9 mouse cellular contexts compared by ENCODE assay signal in genomic region chr11:70649185-70649734, GRCm38 (mm10). TPM values are rescaled to one million over a fixed set of nuclear protein-coding genes. Genes with fewer than 3 reads are reported as not detected.
DNase-seq lines count a peak whose midpoint lies in the region; ATAC-seq lines count a peak whose summit lies in the region.
"Had no signal": no experiment of that assay in that cellular context is flagged by ENCODE, and none has a peak within 500 bp of the region (broad histone marks: within the 10 kb centered on the region; RNA-seq: fewer than 3 reads in every experiment).

No protein-coding gene starts in this region.

- H3K4me2 ChIP-seq in forebrain, embryonic 14.5 days (ENCODE audit: low read length): peak overlapping the region; percentile 99; the same call in 1 of the 2 replicates
- H3K4me2 ChIP-seq in liver, embryonic 16.5 days (ENCODE audit: low read depth, low read length): peak overlapping the region; percentile 79

- H3K27me3 ChIP-seq in forebrain, embryonic 14.5 days (replicated peaks; ENCODE audit: control insufficient read depth, insufficient read depth, low read length): no peaks in the 10 kb centered on the region
- H3K27me3 ChIP-seq in liver, embryonic 16.5 days (ENCODE audit: control insufficient read depth, insufficient read depth, low read depth, low read length): no peaks in the 10 kb centered on the region

- H3K27ac ChIP-seq in forebrain, embryonic 14.5 days (ENCODE audit: low read depth, low read length): no peak overlapping the region
- H3K27ac ChIP-seq in liver, embryonic 16.5 days (ENCODE audit: low read length): peak overlapping the region; percentile 99

- ATAC-seq in CD4-positive, CD25-positive, alpha-beta regulatory T cell, adult 4 months: no peak
- ATAC-seq in forebrain, embryonic 14.5 days: no peak
- ATAC-seq in liver, embryonic 16.5 days (ENCODE audit: low read depth): no peak

- H3K36me3 ChIP-seq in forebrain, embryonic 14.5 days (ENCODE audit: control insufficient read depth, insufficient read depth, low read length): peaks cover 61% of the 10 kb centered on the region
- peaks cover 48% of the 10 kb centered on the region for H3K36me3 ChIP-seq in liver, embryonic 16.5 days (ENCODE audit: control insufficient read depth, insufficient read depth)

- H3K9me3 ChIP-seq in forebrain, embryonic 14.5 days (replicated peaks; ENCODE audit: control insufficient read depth, low read length): no peaks in the 10 kb centered on the region
- no peaks in the 10 kb centered on the region for H3K9me3 ChIP-seq in liver, embryonic 16.5 days (replicated peaks; ENCODE audit: control insufficient read depth, low read length)

- no peak overlapping the region for H3K4me3 ChIP-seq in forebrain, embryonic 14.5 days (ENCODE audit: low read depth, low read length)
- H3K4me3 ChIP-seq in liver, embryonic 16.5 days (ENCODE audit: low read depth, low read length): peak overlapping the region; percentile 97

- peaks cover 30% of the 10 kb centered on the region for H3K4me1 ChIP-seq in forebrain, embryonic 14.5 days (ENCODE audit: control insufficient read depth, insufficient read depth, low read length)
- peaks cover 65% of the 10 kb centered on the region for H3K4me1 ChIP-seq in liver, embryonic 16.5 days (ENCODE audit: control insufficient read depth, low read depth, low read length)

- WGBS in forebrain, embryonic 14.5 days: 92% methylated on average over 8 of the region's 8 CpGs
- 70% methylated on average over 8 of the region's 8 CpGs for WGBS in liver, embryonic 16.5 days (ENCODE audit: insufficient replicate concordance)

- DNase-seq in CD4-positive, CD25-positive, alpha-beta regulatory T cell, adult 2 months (ENCODE audit: low read depth, low spot score): peak; percentile 23
- DNase-seq in layer of hippocampus, adult 8-10 months (ENCODE audit: low spot score in 2 of 2): peak; percentile 2 to 11
- no peak for DNase-seq in layer of hippocampus, adult 9-10 months (ENCODE audit: low spot score)
- DNase-seq in forebrain, embryonic 14.5 days (ENCODE audit: low spot score): no peak
- DNase-seq in urinary bladder, adult 18-20 months (ENCODE audit: low spot score in 2 of 2): no peak
- DNase-seq in cerebellum, adult 11 months: no peak
- DNase-seq: kidney, postnatal 10 days had no signal

- H3K9ac ChIP-seq in forebrain, embryonic 14.5 days (ENCODE audit: low read length): no peak overlapping the region
- H3K9ac ChIP-seq in liver, embryonic 16.5 days (ENCODE audit: low read depth, low read length): peak overlapping the region; percentile 96

RNA-seq across cellular contexts. Expression of gene Slc25a11, which starts 2.0 kb away (rescaled TPM):
- 100 to 1,000 TPM in 1 of 2 experiments, 10 to 100 TPM in 1; 84.0 to 102 TPM for polyA plus RNA-seq in CD4-positive, CD25-positive, alpha-beta regulatory T cell, adult 4 months (2017; shearing (Covaris generic))
- total RNA-seq in layer of hippocampus, adult 8-10 months (2022): 100 to 1,000 TPM; 118 to 129 (median 122) TPM
- polyA plus RNA-seq in forebrain, embryonic 14.5 days (2014; fragmentation: Nextera tagmentation; extraction: Ambion mirVana): 165 and 190 TPM in 2 replicates
- 74.5 and 79.2 TPM in 2 replicates for polyA plus RNA-seq in liver, embryonic 16.5 days (2015; fragmentation: Nextera tagmentation; extraction: Ambion mirVana)

RNA-seq across cellular contexts. Expression of gene Rnf167, which starts 2.2 kb away (rescaled TPM):
- polyA plus RNA-seq in CD4-positive, CD25-positive, alpha-beta regulatory T cell, adult 4 months (2017; shearing (Covaris generic)): 100 to 1,000 TPM; 389 to 496 TPM
- total RNA-seq in layer of hippocampus, adult 8-10 months (2022): 100 to 1,000 TPM in 1 of 4 experiments, 10 to 100 TPM in 3; 84.8 to 102 (median 92.8) TPM
- polyA plus RNA-seq in forebrain, embryonic 14.5 days (2014; fragmentation: Nextera tagmentation; extraction: Ambion mirVana): 105 and 118 TPM in 2 replicates
- 76.4 and 79.6 TPM in 2 replicates for polyA plus RNA-seq in liver, embryonic 16.5 days (2015; fragmentation: Nextera tagmentation; extraction: Ambion mirVana)

RNA-seq across cellular contexts. Expression of gene Pfn1, which starts 5.2 kb away (rescaled TPM):
- 1,000 to 10,000 TPM; 2,750 to 3,189 TPM for polyA plus RNA-seq in CD4-positive, CD25-positive, alpha-beta regulatory T cell, adult 4 months (2017; shearing (Covaris generic))
- 100 to 1,000 TPM; 268 to 335 (median 298) TPM for total RNA-seq in layer of hippocampus, adult 8-10 months (2022)
- polyA plus RNA-seq in forebrain, embryonic 14.5 days (2014; fragmentation: Nextera tagmentation; extraction: Ambion mirVana): 793 and 798 TPM in 2 replicates
- 899 and 965 TPM in 2 replicates for polyA plus RNA-seq in liver, embryonic 16.5 days (2015; fragmentation: Nextera tagmentation; extraction: Ambion mirVana)

RNA-seq across cellular contexts. Expression of gene Eno3, which starts 7.7 kb away (rescaled TPM):
- 10 to 100 TPM; 32.6 to 32.7 TPM for polyA plus RNA-seq in CD4-positive, CD25-positive, alpha-beta regulatory T cell, adult 4 months (2017; shearing (Covaris generic))
- 10 to 100 TPM in 3 of 4 experiments, 1 to 10 TPM in 1; 10.0 to 14.5 (median 11.2) TPM for total RNA-seq in layer of hippocampus, adult 8-10 months (2022)
- 5.7 and 5.9 TPM in 2 replicates for polyA plus RNA-seq in forebrain, embryonic 14.5 days (2014; fragmentation: Nextera tagmentation; extraction: Ambion mirVana)
- 11.6 and 22.1 TPM in 2 replicates for polyA plus RNA-seq in liver, embryonic 16.5 days (2015; fragmentation: Nextera tagmentation; extraction: Ambion mirVana)

RNA-seq across cellular contexts. Expression of gene Gp1ba, which starts 10.3 kb away (rescaled TPM):
- under 1 TPM; 0.39 to 0.43 TPM for polyA plus RNA-seq in CD4-positive, CD25-positive, alpha-beta regulatory T cell, adult 4 months (2017; shearing (Covaris generic))
- under 1 TPM in 1 of 4 experiments, not detected in 3; 0.21 TPM for total RNA-seq in layer of hippocampus, adult 8-10 months (2022)
- 0.17 and 0.22 TPM in 2 replicates for polyA plus RNA-seq in forebrain, embryonic 14.5 days (2014; fragmentation: Nextera tagmentation; extraction: Ambion mirVana)
- 2.3 and 3.9 TPM in 2 replicates for polyA plus RNA-seq in liver, embryonic 16.5 days (2015; fragmentation: Nextera tagmentation; extraction: Ambion mirVana)

Comparison
In these comparisons a context has a peak if more than half of its experiments do, and no peak if none do; other contexts are left out.
1. DNase-seq: peak in CD4-positive, CD25-positive, alpha-beta regulatory T cell, adult 2 months (single experiment) and layer of hippocampus, adult 8-10 months (2 of 2); none in layer of hippocampus, adult 9-10 months (single experiment), forebrain, embryonic 14.5 days (single experiment), urinary bladder, adult 18-20 months (0 of 2) and cerebellum, adult 11 months (single experiment).